Mouse (Mus musculus): ENCODE data around the gene Slc16a7. TPM values are rescaled to one million over a fixed set of nuclear protein-coding genes. Genes with fewer than 3 reads are reported as not detected.

The Slc16a7 gene
- total and polyA plus RNA-seq, 3 experiments = 0.11 TPM; not detected in 2

DNA sequence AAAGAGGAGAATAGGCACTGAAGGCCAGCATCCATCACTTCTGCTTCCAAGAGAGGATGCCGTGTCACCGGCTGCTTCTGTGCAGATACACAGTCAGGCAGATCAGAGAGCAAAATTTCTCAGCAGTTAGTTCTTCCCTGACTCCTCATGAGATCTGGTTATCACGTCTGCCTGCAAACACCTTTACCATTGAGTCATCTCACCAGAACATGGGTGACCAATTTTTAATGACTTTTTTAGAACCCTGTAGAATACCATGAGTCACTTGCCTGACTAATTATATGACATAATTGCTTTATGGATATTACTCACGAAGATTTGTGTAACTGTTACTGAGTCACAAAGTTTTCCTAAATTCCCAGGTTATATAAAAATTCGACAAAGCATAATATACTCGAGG, 218.1 kb downstream of the Slc16a7 start:
- no peak for ATAC-seq (ENCODE audit: extremely low read depth, insufficient number of reproducible peaks, low FRiP score, poor library complexity, severe bottlenecking)
- no peak for TF ChIP-seq CTCF (IDR thresholded peaks at IDR 0.05; ENCODE audit: low read depth, low read length)
- TF ChIP-seq POLR2AphosphoS5 (IDR thresholded peaks at IDR 0.05; ENCODE audit: insufficient replicate concordance, low read depth, low read length) = no peak
- Histone ChIP-seq H3K9me3 (replicated peaks) (peaks cover 20% of the 10 kb centered on the region), H3K36me3 (replicated peaks) (no peaks in the 10 kb centered on the region), H3K4me1 (ENCODE audit: insufficient read depth, low read depth, low read length) (no peaks in the 10 kb centered on the region), H3K4me3 (ENCODE audit: low read depth, low read length) (no peak overlapping the region), H3K27me3 (ENCODE audit: insufficient read depth, low read length) (no peaks in the 10 kb centered on the region)
- DNase-seq (ENCODE audit: low spot score) = no peak
